In the genomic region with DNA sequence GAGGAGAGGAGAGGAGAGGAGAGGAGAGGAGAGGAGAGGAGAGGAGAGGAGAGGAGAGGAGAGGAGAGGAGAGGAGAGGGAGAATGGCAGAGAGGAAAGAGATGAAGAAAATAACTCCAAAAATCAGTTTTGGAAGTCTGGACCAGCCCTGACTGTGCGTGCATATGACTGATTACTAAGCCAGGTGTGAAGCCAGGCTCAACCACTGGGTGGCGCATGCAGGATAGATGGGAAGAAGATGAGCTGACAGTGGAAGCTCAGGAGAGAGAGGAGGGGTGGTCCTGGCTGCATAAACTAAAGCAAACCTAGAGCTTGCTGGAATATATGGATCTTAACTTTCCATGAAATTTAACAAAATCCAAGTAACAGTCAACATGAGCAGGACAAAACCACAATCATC, we compare ENCODE assay signal across 10 mouse cellular contexts. TPM values are rescaled to one million over a fixed set of nuclear protein-coding genes. Genes with fewer than 3 reads are reported as not detected.
DNase-seq lines count a peak whose midpoint lies in the region; ATAC-seq and TF ChIP-seq lines count a peak whose summit lies in the region.
"Had no signal": no experiment of that assay in that cellular context is flagged by ENCODE, and none has a peak within 500 bp of the region (broad histone marks: within the 10 kb centered on the region; RNA-seq: fewer than 3 reads in every experiment).

No protein-coding gene starts in this region.

- no peak for TF ChIP-seq EP300 in CH12.LX (IDR thresholded peaks at IDR 0.05; ENCODE audit: low read length)

- peak; percentile 70 for DNase-seq in hindbrain, embryonic 14.5 days (ENCODE audit: low spot score)
- DNase-seq in CH12.LX (ENCODE audit: extremely low read depth): peak; percentile 38
- peak; percentile 49 to 73 for DNase-seq in cerebellum, adult 2 months
- peak; percentile 51 for DNase-seq in gastrocnemius, adult 18-20 months (ENCODE audit: low spot score)
- peak; percentile 35 for DNase-seq in layer of hippocampus, adult 9-11 months
- peak; percentile 79 for DNase-seq in midbrain, embryonic 14.5 days
- peak; percentile 4 to 25 for DNase-seq in thymus, adult 18-20 months

- no peaks in the 10 kb centered on the region for H3K27me3 ChIP-seq in hindbrain, embryonic 14.5 days (ENCODE audit: control insufficient read depth, insufficient read depth, low read length)
- no peaks in the 10 kb centered on the region for H3K27me3 ChIP-seq in hindbrain, embryonic 12.5 days
- no peaks in the 10 kb centered on the region for H3K27me3 ChIP-seq in CH12.LX (replicated peaks)
- H3K27me3 ChIP-seq in cerebellum, adult 2 months (ENCODE audit: control insufficient read depth, insufficient read depth, low read length): no peaks in the 10 kb centered on the region
- no peaks in the 10 kb centered on the region for H3K27me3 ChIP-seq in midbrain, embryonic 14.5 days (ENCODE audit: control insufficient read depth, insufficient read depth, low read length)

- no peak overlapping the region for H3K9ac ChIP-seq in hindbrain, embryonic 14.5 days
- no peak overlapping the region for H3K9ac ChIP-seq in hindbrain, embryonic 12.5 days
- H3K9ac ChIP-seq in CH12.LX (ENCODE audit: insufficient read depth, low read depth): no peak overlapping the region
- H3K9ac ChIP-seq in midbrain, embryonic 14.5 days (replicated peaks; ENCODE audit: low read length): no peak overlapping the region

- ATAC-seq in hindbrain, embryonic 14.5 days (ENCODE audit: low FRiP score): no peak
- ATAC-seq in hindbrain, embryonic 12.5 days (ENCODE audit: low FRiP score): no peak
- ATAC-seq in midbrain, embryonic 14.5 days (ENCODE audit: low FRiP score, low TSS enrichment): no peak

- dilution Hi-C loops in CH12.LX (cut with MboI; ENCODE audit: extremely low pct_ligation_motif_present, extremely low pct_unique_long_range_greater_than_20kb, low sequenced_read_pairs): no loop called here

- H3K4me3 ChIP-seq in hindbrain, embryonic 14.5 days (replicated peaks; ENCODE audit: low read length): no peak overlapping the region
- H3K4me3 ChIP-seq in hindbrain, embryonic 12.5 days: no peak overlapping the region
- H3K4me3 ChIP-seq in CH12.LX (replicated peaks in 1 of 3; ENCODE audit: low read depth in 2 of 3, low read length in 2 of 3, poor library complexity in 1 of 3): no peak overlapping the region
- H3K4me3 ChIP-seq in cerebellum, adult 2 months (replicated peaks; ENCODE audit: insufficient read depth, low read depth, low read length): no peak overlapping the region
- no peak overlapping the region for H3K4me3 ChIP-seq in midbrain, embryonic 14.5 days (replicated peaks; ENCODE audit: low read depth, low read length)

- no peaks in the 10 kb centered on the region; the same call in 1 of the 2 replicates for H3K36me3 ChIP-seq in hindbrain, embryonic 14.5 days (replicated peaks; ENCODE audit: control insufficient read depth, insufficient read depth)
- H3K36me3 ChIP-seq in hindbrain, embryonic 12.5 days: peaks cover 7% of the 10 kb centered on the region; the same call in 1 of the 2 replicates
- peaks cover 7 to 43% of the 10 kb centered on the region in 2 experiments for H3K36me3 ChIP-seq in CH12.LX (replicated peaks in 1 of 2; ENCODE audit: control insufficient read depth in 1 of 2, insufficient read depth in 1 of 2, low read length in 1 of 2)
- no peaks in the 10 kb centered on the region for H3K36me3 ChIP-seq in midbrain, embryonic 14.5 days (ENCODE audit: control insufficient read depth, insufficient read depth, low read length)

- TF ChIP-seq RAD21 in CH12.LX (IDR thresholded peaks at IDR 0.05; ENCODE audit: low read depth, low read length): peak; percentile 15

- no peaks in the 10 kb centered on the region for H3K4me1 ChIP-seq in hindbrain, embryonic 14.5 days (replicated peaks; ENCODE audit: control insufficient read depth, insufficient read depth, low read length)
- no peaks in the 10 kb centered on the region for H3K4me1 ChIP-seq in hindbrain, embryonic 12.5 days
- no peaks in the 10 kb centered on the region for H3K4me1 ChIP-seq in CH12.LX (ENCODE audit: control insufficient read depth in 1 of 2, insufficient read depth in 2 of 2)
- no peaks in the 10 kb centered on the region for H3K4me1 ChIP-seq in cerebellum, adult 2 months (ENCODE audit: control insufficient read depth, insufficient read depth, low read length)
- H3K4me1 ChIP-seq in midbrain, embryonic 14.5 days (ENCODE audit: control insufficient read depth, insufficient read depth, low read length): no peaks in the 10 kb centered on the region

- no peaks in the 10 kb centered on the region for H3K79me2 ChIP-seq in CH12.LX (replicated peaks; ENCODE audit: control insufficient read depth, extremely low read depth, insufficient read depth, poor library complexity, severe bottlenecking)

- WGBS in hindbrain, embryonic 14.5 days: 4% methylated on average over 2 of the region's 2 CpGs
- WGBS in hindbrain, embryonic 12.5 days: 25% methylated on average over 2 of the region's 2 CpGs
- 23% methylated on average over 2 of the region's 2 CpGs for WGBS in cerebellum, adult 2 months
- WGBS in midbrain, embryonic 14.5 days: 24% methylated on average over 2 of the region's 2 CpGs

- H3K4me2 ChIP-seq in hindbrain, embryonic 14.5 days (replicated peaks): no peak overlapping the region
- H3K4me2 ChIP-seq in hindbrain, embryonic 12.5 days (replicated peaks): no peak overlapping the region
- H3K4me2 ChIP-seq in CH12.LX (ENCODE audit: insufficient read depth, low read depth, poor library complexity, severe bottlenecking): no peak overlapping the region
- H3K4me2 ChIP-seq in midbrain, embryonic 14.5 days (ENCODE audit: low read length): no peak overlapping the region

- no peaks in the 10 kb centered on the region for H3K9me3 ChIP-seq in hindbrain, embryonic 14.5 days (ENCODE audit: control insufficient read depth, low read length)
- no peaks in the 10 kb centered on the region for H3K9me3 ChIP-seq in hindbrain, embryonic 12.5 days (replicated peaks)
- no peaks in the 10 kb centered on the region for H3K9me3 ChIP-seq in CH12.LX (replicated peaks; ENCODE audit: low read length)
- H3K9me3 ChIP-seq in midbrain, embryonic 14.5 days (ENCODE audit: control insufficient read depth, low read length): no peaks in the 10 kb centered on the region

- peak; percentile 25 to 65; a peak in 3 of 4 replicates for TF ChIP-seq CTCF in CH12.LX (conservative IDR thresholded peaks at IDR 0.05 in 1 of 2, IDR thresholded peaks at IDR 0.05 in 1 of 2; ENCODE audit: low read depth in 2 of 2, low read length in 2 of 2)
- TF ChIP-seq CTCF in cerebellum, adult 2 months (IDR thresholded peaks at IDR 0.05; ENCODE audit: borderline replicate concordance, insufficient read depth, low read depth, low read length): peak; percentile 79

- no peak overlapping the region for H3K27ac ChIP-seq in hindbrain, embryonic 14.5 days
- H3K27ac ChIP-seq in hindbrain, embryonic 12.5 days: no peak overlapping the region
- H3K27ac ChIP-seq in CH12.LX (ENCODE audit: insufficient read depth, low read depth): no peak overlapping the region
- H3K27ac ChIP-seq in cerebellum, adult 2 months (ENCODE audit: insufficient read depth, low read length): no peak overlapping the region
- no peak overlapping the region for H3K27ac ChIP-seq in midbrain, embryonic 14.5 days (replicated peaks; ENCODE audit: low read depth, low read length)

- no peak for TF ChIP-seq POLR2A in CH12.LX (IDR thresholded peaks at IDR 0.05; ENCODE audit: low read depth, low read length)
- TF ChIP-seq POLR2A in cerebellum, adult 2 months (IDR thresholded peaks at IDR 0.05; ENCODE audit: borderline replicate concordance, insufficient read depth, low read length): no peak

- in situ Hi-C loops in CH12.LX (cut with MboI; ENCODE audit: low pct_ligation_motif_present, low pct_unique_long_range_greater_than_20kb, low sequenced_read_pairs): no loop called here

RNA-seq across cellular contexts. Expression of a gene that starts 6.9 kb away (rescaled TPM):
- 59.8 and 66.9 TPM in 2 replicates for polyA plus RNA-seq in hindbrain, embryonic 14.5 days (2014; fragmentation: Nextera tagmentation; extraction: Ambion mirVana)
- 65.1 and 69.3 TPM in 2 replicates for polyA plus RNA-seq in hindbrain, embryonic 12.5 days (2016; fragmentation: Nextera tagmentation; extraction: Ambion mirVana)
- 32.9 and 41.3 TPM in 2 replicates for total RNA-seq in CH12.LX (2012; rRNA removed)
- total RNA-seq in CH12.LX (2014; rRNA removed): 34.9 and 36.8 TPM in 2 replicates
- 34.2 and 41.0 TPM in 2 replicates for polyA plus RNA-seq in CH12.LX (2012; ENCODE audit: insufficient read length, low read depth)
- 18.6 and 18.7 TPM in 2 replicates for polyA plus RNA-seq in cerebellum, adult 2 months (2012; rRNA removed)
- total RNA-seq in gastrocnemius, adult 18-20 months (2021): 10 to 100 TPM in 1 of 2 experiments, 1 to 10 TPM in 1; 9.7 to 12.3 TPM
- polyA plus RNA-seq in midbrain, embryonic 14.5 days (2014; fragmentation: Nextera tagmentation; extraction: Ambion mirVana): 67.1 and 69.1 TPM in 2 replicates

RNA-seq across cellular contexts. Expression of a gene that starts 16.8 kb away (rescaled TPM):
- not detected in 2 replicates for polyA plus RNA-seq in hindbrain, embryonic 14.5 days (2014; fragmentation: Nextera tagmentation; extraction: Ambion mirVana)
- not detected in 2 replicates for polyA plus RNA-seq in hindbrain, embryonic 12.5 days (2016; fragmentation: Nextera tagmentation; extraction: Ambion mirVana)
- total RNA-seq in CH12.LX (2012; rRNA removed) (not detected in 2 replicates), CH12.LX (2014; rRNA removed) (not detected in 2 replicates)
- polyA plus RNA-seq in CH12.LX (2012; ENCODE audit: insufficient read length, low read depth): not detected in 2 replicates
- 0.14 TPM in 1 of 2 replicates, not detected in the other for polyA plus RNA-seq in cerebellum, adult 2 months (2012; rRNA removed)
- total RNA-seq in gastrocnemius, adult 18-20 months (2021): not detected
- polyA plus RNA-seq in midbrain, embryonic 14.5 days (2014; fragmentation: Nextera tagmentation; extraction: Ambion mirVana): not detected in 2 replicates
- total RNA-seq: adrenal gland, postnatal 4 days; layer of hippocampus, adult 8-10 months had no signal

RNA-seq across cellular contexts. Expression of a gene that starts 31.5 kb away (rescaled TPM):
- polyA plus RNA-seq in hindbrain, embryonic 14.5 days (2014; fragmentation: Nextera tagmentation; extraction: Ambion mirVana): 35.0 and 40.7 TPM in 2 replicates
- polyA plus RNA-seq in hindbrain, embryonic 12.5 days (2016; fragmentation: Nextera tagmentation; extraction: Ambion mirVana): 43.9 and 49.2 TPM in 2 replicates
- not detected in 2 replicates for total RNA-seq in CH12.LX (2012; rRNA removed)
- total RNA-seq in CH12.LX (2014; rRNA removed): not detected in 2 replicates
- not detected in 2 replicates for polyA plus RNA-seq in CH12.LX (2012; ENCODE audit: insufficient read length, low read depth)
- 14.2 and 17.2 TPM in 2 replicates for polyA plus RNA-seq in cerebellum, adult 2 months (2012; rRNA removed)
- total RNA-seq in gastrocnemius, adult 18-20 months (2021): 10 to 100 TPM; 43.9 to 70.1 TPM
- polyA plus RNA-seq in midbrain, embryonic 14.5 days (2014; fragmentation: Nextera tagmentation; extraction: Ambion mirVana): 9.2 and 30.6 TPM in 2 replicates

RNA-seq across cellular contexts. Expression of a gene that starts 41.1 kb away (rescaled TPM):
- polyA plus RNA-seq in hindbrain, embryonic 14.5 days (2014; fragmentation: Nextera tagmentation; extraction: Ambion mirVana): 1.1 and 1.5 TPM in 2 replicates
- polyA plus RNA-seq in hindbrain, embryonic 12.5 days (2016; fragmentation: Nextera tagmentation; extraction: Ambion mirVana): 0.14 and 0.23 TPM in 2 replicates
- total RNA-seq in CH12.LX (2012; rRNA removed) (0.04 TPM in 2 replicates), CH12.LX (2014; rRNA removed) (not detected in 2 replicates)
- not detected in 2 replicates for polyA plus RNA-seq in CH12.LX (2012; ENCODE audit: insufficient read length, low read depth)
- 0.55 and 0.61 TPM in 2 replicates for polyA plus RNA-seq in cerebellum, adult 2 months (2012; rRNA removed)
- total RNA-seq in gastrocnemius, adult 18-20 months (2021): not detected
- polyA plus RNA-seq in midbrain, embryonic 14.5 days (2014; fragmentation: Nextera tagmentation; extraction: Ambion mirVana): 0.65 and 0.87 TPM in 2 replicates

RNA-seq across cellular contexts. Expression of a gene that starts 50.9 kb away (rescaled TPM):
- polyA plus RNA-seq in hindbrain, embryonic 14.5 days (2014; fragmentation: Nextera tagmentation; extraction: Ambion mirVana): 8.4 and 9.5 TPM in 2 replicates
- 1.6 and 1.7 TPM in 2 replicates for polyA plus RNA-seq in hindbrain, embryonic 12.5 days (2016; fragmentation: Nextera tagmentation; extraction: Ambion mirVana)
- total RNA-seq in CH12.LX (2012; rRNA removed): not detected in 2 replicates
- total RNA-seq in CH12.LX (2014; rRNA removed): not detected in 2 replicates
- polyA plus RNA-seq in CH12.LX (2012; ENCODE audit: insufficient read length, low read depth): not detected in 2 replicates
- 113 and 144 TPM in 2 replicates for polyA plus RNA-seq in cerebellum, adult 2 months (2012; rRNA removed)
- total RNA-seq in gastrocnemius, adult 18-20 months (2021): 10 to 100 TPM; 10.6 to 10.7 TPM
- polyA plus RNA-seq in midbrain, embryonic 14.5 days (2014; fragmentation: Nextera tagmentation; extraction: Ambion mirVana): 4.9 and 5.0 TPM in 2 replicates

Comparison
In these comparisons a context has a peak if more than half of its experiments do, and no peak if none do; other contexts are left out.
1. DNase-seq: peak in every context shown above with its lines; median percentile 79 in midbrain, embryonic 14.5 days; 70 in hindbrain, embryonic 14.5 days; 61 in cerebellum, adult 2 months; 51 in gastrocnemius, adult 18-20 months; 38 in CH12.LX; 35 in layer of hippocampus, adult 9-11 months; 14 in thymus, adult 18-20 months.
2. RNA of a gene that starts 31.5 kb away (polyA plus RNA-seq): 43.9 to 49.2 TPM in hindbrain, embryonic 12.5 days, 35.0 to 40.7 TPM in hindbrain, embryonic 14.5 days, 9.2 to 30.6 TPM in midbrain, embryonic 14.5 days and 14.2 to 17.2 TPM in cerebellum, adult 2 months; not detected in CH12.LX; every median in the first group is over 10 times any median in the second.